Mouse (Mus musculus) thymus, postnatal 10 days (tissue): ENCODE measurements around the gene Rpf1.

ENCODE experiments used
- DNase-seq, 2 experiments: peaks; one replicate each; pipeline ENCODE4 v3.0.0; 2021; ENCODE audit warnings: low spot score in 2 of 2

Rpf1 gene

GRCm38 (mm10) chr3:146520798-146521651 lies at the start of gene Rpf1:
TSS of gene Rpf1 (minus strand) at chr3:146521429.
- DNase-seq: peak; percentile 84 to 86

DNA sequence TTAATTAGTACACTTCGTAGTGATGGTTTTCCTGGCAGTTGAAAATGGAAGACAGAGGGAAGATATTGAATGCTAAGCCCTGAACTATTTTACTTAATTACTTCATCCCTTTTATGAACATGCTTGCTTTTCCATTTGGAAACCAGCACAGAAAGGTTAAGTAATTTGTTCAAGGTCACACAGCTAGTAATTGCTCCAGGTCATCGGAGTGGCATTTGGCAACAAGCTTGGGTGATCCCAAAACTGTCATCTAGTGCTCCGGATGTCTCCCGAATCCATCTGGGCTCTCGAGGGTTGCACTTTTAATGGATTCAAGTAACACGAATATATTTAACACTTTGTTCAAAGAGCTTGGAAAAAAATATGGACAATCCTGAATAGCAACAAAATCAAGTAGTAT lies 49.7 kb upstream of the Rpf1 start:
- no peak for DNase-seq

- DNase-seq: no peak
Observed at GRCm38 (mm10) chr3:146570148-146570782, 49.0 kb upstream of the Rpf1 start, which contains the start of gene Uox. TSS of gene Uox (plus strand) at chr3:146570426.

GRCm38 (mm10) chr3:146569594-146569993 lies 48.4 kb upstream of the Rpf1 start:
- no peak for DNase-seq

- DNase-seq: no peak
Observed at GRCm38 (mm10) chr3:146567884-146568530, 46.8 kb upstream of the Rpf1 start.

DNA sequence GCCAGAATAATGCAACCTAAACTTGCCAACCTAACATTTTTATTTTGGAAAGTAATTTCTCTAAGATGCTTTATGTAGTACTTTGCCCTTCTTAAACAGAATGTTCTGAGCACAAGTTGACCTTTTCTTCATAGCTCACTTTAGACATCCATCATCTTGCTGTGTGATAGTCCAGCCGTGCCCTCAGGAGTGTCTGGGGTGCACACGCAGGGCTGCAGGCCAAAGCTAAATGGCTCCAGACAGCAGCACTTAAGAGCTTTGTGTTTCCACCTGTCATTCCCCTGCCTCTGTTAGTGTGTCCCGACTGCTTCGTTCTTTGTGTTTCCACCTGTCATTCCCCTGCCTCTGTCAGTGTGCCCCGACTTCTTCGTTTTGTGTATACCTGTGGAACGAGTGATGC lies 46.1 kb upstream of the Rpf1 start:
- DNase-seq: no peak

DNA sequence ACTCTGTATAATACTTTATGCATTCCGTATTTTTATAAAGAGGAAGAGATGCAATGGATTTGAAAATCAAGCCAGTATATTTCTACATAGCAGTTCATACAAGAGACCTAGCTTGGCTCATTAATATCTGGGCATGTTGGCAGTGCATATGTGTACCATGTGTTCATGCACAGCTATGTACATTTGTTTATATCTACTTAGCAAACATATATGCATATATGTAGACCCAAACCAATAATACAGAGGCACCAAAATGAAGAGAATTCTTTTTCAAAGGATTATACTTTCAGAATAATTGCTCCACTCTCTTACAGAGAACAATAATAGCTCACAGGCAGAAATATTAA lies 43.8 kb upstream of the Rpf1 start:
- DNase-seq: no peak

DNA sequence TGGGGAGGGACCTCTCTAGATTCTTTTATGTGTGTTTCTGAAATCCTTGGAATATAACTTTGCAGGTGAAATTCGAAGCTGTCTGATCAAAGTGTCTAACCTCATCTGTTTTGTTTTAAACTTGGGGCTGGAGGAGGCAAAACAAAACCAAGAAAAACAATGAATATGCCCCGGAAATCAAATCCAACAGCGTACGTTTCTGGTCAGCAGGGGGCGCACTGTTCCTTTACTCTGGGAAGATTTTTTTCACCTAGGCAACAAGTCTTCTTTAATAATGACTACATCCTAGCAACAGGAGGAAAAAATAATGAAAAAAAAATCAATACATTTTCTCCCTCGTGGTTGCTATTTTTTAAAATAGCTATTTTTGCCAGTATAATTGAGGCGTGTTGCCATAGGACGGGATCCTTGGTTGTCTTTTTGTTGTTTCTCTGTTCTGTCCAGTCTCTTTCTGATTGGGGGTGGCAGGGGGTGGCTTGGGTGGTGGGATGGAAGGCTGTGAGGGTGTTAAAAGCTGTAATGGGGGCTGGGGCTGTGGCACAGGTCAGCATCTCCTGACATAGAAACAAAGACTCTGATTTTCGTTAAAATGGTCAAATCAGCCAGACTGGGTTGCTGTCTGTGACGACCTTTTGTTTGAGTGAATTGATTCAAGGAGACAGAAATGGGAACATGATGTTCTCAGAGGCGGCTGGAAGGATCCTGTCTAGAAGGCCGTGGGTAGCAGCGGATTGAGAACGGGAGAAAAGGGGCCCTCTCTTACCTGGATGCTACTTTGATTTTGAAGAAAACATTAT lies 43.2 kb upstream of the Rpf1 start:
- peak; percentile 33 to 74 for DNase-seq

- no peak for DNase-seq
Observed at GRCm38 (mm10) chr3:146562936-146563335, 41.7 kb upstream of the Rpf1 start.

DNA sequence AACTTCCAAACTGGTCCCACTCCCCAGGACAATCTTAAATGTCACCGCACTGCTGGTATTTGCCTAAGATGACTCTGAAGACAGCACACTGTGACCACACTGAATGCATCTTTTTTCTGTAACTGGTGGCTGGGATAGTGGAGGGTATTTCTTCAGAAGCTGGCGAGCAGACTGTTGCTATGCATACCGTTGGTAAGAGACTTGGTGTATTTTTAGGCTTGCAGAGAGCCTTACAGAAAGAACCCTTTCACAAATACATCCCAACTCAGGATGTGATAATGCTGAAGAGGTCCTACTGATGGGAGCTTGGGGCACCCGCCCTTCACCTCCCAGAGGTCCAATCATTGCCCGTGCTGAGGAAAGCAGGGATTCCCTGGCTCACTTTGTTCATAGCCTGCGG lies 36.3 kb upstream of the Rpf1 start:
- DNase-seq: no peak

- DNase-seq: no peak
Observed at GRCm38 (mm10) chr3:146556567-146556966, 35.3 kb upstream of the Rpf1 start.

GRCm38 (mm10) chr3:146554816-146555215 lies 33.6 kb upstream of the Rpf1 start:
- DNase-seq: no peak

- DNase-seq: no peak
Observed at GRCm38 (mm10) chr3:146543632-146544031, 22.4 kb upstream of the Rpf1 start.

- no peak for DNase-seq
Observed at GRCm38 (mm10) chr3:146540521-146541273, 19.5 kb upstream of the Rpf1 start.

- DNase-seq: no peak
Observed at GRCm38 (mm10) chr3:146534986-146535385, 13.8 kb upstream of the Rpf1 start.

GRCm38 (mm10) chr3:146528335-146528734 lies 7.1 kb upstream of the Rpf1 start:
- DNase-seq: no peak

- peak in 1 of 2 experiments; percentile 6 for DNase-seq
Observed at GRCm38 (mm10) chr3:146521652-146522020, 407 bp upstream of the Rpf1 start.

GRCm38 (mm10) chr3:146520226-146520797 lies 917 bp downstream of the Rpf1 start:
- DNase-seq: no peak

DNA sequence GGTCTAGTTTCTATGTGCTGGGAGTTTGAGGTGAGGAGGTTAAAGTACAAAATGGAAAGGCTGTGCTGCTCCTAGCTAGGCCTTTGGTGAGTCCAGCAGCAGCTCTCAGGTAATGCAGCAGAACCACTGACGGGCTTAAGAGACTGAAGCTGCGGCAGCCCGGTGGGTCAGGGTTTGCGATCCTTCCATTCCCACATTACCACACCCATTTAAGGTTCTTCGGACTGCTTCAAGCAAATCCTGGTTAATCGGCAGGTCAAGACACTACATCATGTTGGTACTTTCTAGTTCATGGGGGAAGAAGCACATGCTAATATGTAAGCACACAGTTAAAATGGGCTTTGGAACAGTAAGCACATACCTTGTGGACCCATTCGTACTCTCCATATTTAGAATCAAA lies 14.5 kb downstream of the Rpf1 start:
- no peak for DNase-seq

DNA sequence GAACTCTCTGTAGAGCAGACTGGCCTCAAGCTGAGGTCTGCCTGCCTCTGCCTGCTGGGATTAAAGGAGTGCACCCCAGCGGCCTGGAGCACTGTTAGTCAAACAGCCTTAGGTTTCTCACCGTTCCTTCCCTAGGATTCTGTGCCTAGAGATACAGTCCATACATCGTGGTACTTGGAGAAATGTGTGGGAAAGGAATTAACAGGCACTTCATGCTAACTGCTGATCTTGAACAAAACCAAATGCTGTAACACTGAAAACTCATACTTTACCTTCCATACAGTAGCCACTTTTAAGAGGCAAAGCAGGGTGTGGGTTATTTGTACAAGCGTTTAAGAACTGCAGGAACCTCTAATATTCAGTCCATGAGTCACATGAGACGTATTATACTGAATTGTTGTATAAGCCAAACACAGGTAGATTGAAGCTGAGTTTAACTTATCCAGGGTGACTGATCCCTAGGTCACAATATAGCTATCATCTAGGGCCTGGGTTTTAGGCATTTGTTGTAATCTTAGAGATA lies 19.6 kb downstream of the Rpf1 start:
- no peak for DNase-seq

DNA sequence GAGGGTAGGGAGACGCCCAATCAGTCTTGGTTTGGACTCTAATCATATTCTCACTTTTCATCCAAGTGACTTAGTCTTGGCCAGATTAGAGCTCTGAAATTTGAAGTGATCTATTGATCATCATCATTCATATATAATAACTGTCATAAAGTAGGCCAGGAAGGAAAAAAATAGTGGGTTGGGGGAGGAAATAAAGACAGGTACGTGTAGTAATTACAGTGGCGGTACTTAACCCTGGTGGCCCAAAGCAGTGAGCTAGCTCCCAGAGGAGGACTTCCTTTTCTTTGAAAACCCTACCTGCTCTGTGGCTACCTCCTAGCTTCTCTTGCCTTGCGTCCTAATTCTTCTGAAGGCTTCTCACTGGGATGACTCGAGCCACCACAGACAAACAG lies 20.4 kb downstream of the Rpf1 start:
- no peak for DNase-seq
